Mouse (Mus musculus): ENCODE data around the gene Ryr1.

DNA sequence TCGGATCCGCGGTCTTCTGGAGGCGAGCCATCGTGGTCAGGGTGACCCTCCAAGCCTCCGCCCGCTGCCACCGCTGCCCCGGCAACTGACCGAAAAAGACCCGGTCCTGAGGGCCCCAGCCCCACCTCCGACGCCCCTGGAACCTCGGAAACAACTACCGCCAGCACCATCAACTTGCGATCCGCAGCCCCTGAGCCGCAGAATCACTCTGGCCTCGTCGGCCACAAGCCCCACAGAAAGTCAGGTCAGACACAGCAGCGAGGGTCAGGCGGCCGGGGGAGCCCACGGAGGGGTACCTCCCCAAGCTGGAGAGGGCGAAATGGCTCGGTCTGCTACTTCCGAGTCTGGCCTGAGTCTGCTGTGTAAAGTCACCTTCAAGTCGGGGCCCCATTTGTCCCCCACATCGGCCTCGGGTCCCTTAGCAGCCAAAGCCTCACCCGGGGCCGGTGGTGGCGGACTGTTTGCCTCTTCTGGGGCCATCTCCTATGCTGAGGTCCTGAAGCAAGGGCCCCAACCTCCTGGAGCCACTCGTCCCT is 46.7 kb upstream of the Ryr1 start:
- no peak for TF ChIP-seq CTCF (IDR thresholded peaks at IDR 0.05)
- TF ChIP-seq EP300 (IDR thresholded peaks at IDR 0.05) = no peak

All from lung, postnatal 0 days (tissue).